Mouse (Mus musculus) megakaryocyte, embryonic 14.5 days (primary cell): Measurements from ENCODE around the gene Higd1a.

ENCODE experiments used
- FLI1 ChIP-seq: IDR thresholded peaks from 2 replicates; pipeline ENCODE4 v1.6.1; 2012; ENCODE audit warnings: low read length, inconsistent platforms, mixed read lengths
- GATA1 ChIP-seq: IDR thresholded peaks from 3 replicates; pipeline ENCODE4 v1.6.1; 2012; ENCODE audit warnings: mixed read lengths, low read length, inconsistent platforms, borderline replicate concordance

- TF ChIP-seq GATA1 (no peak), FLI1 (no peak)
These were observed 7.4 kb upstream of the Higd1a start for GRCm38 (mm10) chr9:121865425-121866008.
